Mouse (Mus musculus) stomach, postnatal 0 days (tissue): ENCODE measurements around the gene Olfr640. TPM values are rescaled to one million over a fixed set of nuclear protein-coding genes. Genes with fewer than 3 reads are reported as not detected.

Experiments used
- ATAC-seq: fragments of 200-750 bp; cut with Nextera tagmentation; 2 replicates; pipeline ENCODE4 v1.8.0; 2017; ENCODE audit not compliant: low FRiP score, low TSS enrichment
- DNase-seq: peaks from one replicate; pipeline ENCODE4 v3.0.0-alpha.2; 2016; ENCODE audit warnings: low spot score
- H3K27ac ChIP-seq: fragments of 300-500 bp; sonication (generic); replicated peaks from 2 replicates; pipeline ENCODE4 v1.5.1; 2014; ENCODE audit warnings: mild to moderate bottlenecking, control low read depth
- H3K27me3 ChIP-seq: fragments of 300-500 bp; sonication (generic); 2 replicates; pipeline ENCODE4 v1.6.1; 2014; ENCODE audit warnings: low read length; ENCODE audit not compliant: control insufficient read depth, insufficient read depth
- H3K36me3 ChIP-seq: fragments of 300-500 bp; sonication (generic); 2 replicates; pipeline ENCODE4 v1.6.1; 2014; ENCODE audit warnings: low read length, mixed read lengths; ENCODE audit not compliant: control insufficient read depth, insufficient read depth
- H3K4me1 ChIP-seq: fragments of 300-500 bp; sonication (generic); replicated peaks from 2 replicates; pipeline ENCODE4 v1.6.1; 2014; ENCODE audit warnings: antibody characterized with exemption; ENCODE audit not compliant: control insufficient read depth, insufficient read depth
- H3K4me2 ChIP-seq: fragments of 300-500 bp; sonication (generic); replicated peaks from 2 replicates; pipeline ENCODE4 v1.6.1; 2014; ENCODE audit warnings: low read depth, mild to moderate bottlenecking, control low read depth, moderate library complexity
- H3K4me3 ChIP-seq: fragments of 300-500 bp; sonication (generic); 2 replicates; pipeline ENCODE4 v1.5.1; 2014; ENCODE audit warnings: low read depth, low read length, control low read depth
- H3K9ac ChIP-seq: fragments of 300-500 bp; sonication (generic); 2 replicates; pipeline ENCODE4 v1.6.1; 2014; ENCODE audit warnings: mild to moderate bottlenecking, low read length, control low read depth, mixed read lengths
- H3K9me3 ChIP-seq: fragments of 300-500 bp; sonication (generic); 2 replicates; pipeline ENCODE4 v1.6.1; 2016; ENCODE audit warnings: low read length; ENCODE audit not compliant: control insufficient read depth
- CTCF ChIP-seq: IDR thresholded peaks from 2 replicates; pipeline ENCODE4 v1.5.1; 2016; ENCODE audit warnings: antibody characterized with exemption, low read depth, mild to moderate bottlenecking, moderate library complexity
- EP300 ChIP-seq: optimal IDR thresholded peaks from 2 replicates; pipeline ENCODE3; 2016; ENCODE audit warnings: antibody characterized with exemption
- WGBS: fragments of 180-500 bp; shearing (Covaris S2); extraction: QIAGEN DNeasy Blood & Tissue Kit; methylation state at CpG from one replicate; pipeline ENCODE4 v1.1.7; 2014; 5-methylcytosine and 5-hydroxymethylcytosine counted together
- polyA plus RNA-seq: library from polyadenylated mRNA; unstranded; fragments of >200 nt; fragmentation: Nextera tagmentation; extraction: Ambion mirVana; gene quantifications from 2 replicates; pipeline ENCODE4 v1.2.1, GENCODE M21; 2015

Gene Olfr640
- polyA plus RNA-seq, 1 experiment from 2014 or later: not detected

GRCm38 (mm10) chr7:103998446-103998845 lies 26.9 kb downstream of the Olfr640 start, which contains the start of gene Olfr638:
Gene Olfr638, plus strand, starts transcription at chr7:103998746.
- H3K9me3 ChIP-seq: no peaks in the 10 kb centered on the region
- H3K9ac ChIP-seq: no peak within 1 kb of the TSS
- TF ChIP-seq EP300: no peak
- TF ChIP-seq CTCF: no peak
- H3K4me3 ChIP-seq: no peak within 1 kb of the TSS
- no peak for DNase-seq
- H3K27ac ChIP-seq: no peak within 1 kb of the TSS
- no peaks in the 10 kb centered on the region for H3K36me3 ChIP-seq
- ATAC-seq: no peak
- H3K4me1 ChIP-seq: no peaks in the 10 kb centered on the region
- no peaks in the 10 kb centered on the region for H3K27me3 ChIP-seq
- H3K4me2 ChIP-seq: no peak within 1 kb of the TSS

- TF ChIP-seq CTCF (no peak), EP300 (no peak)
- no peak for DNase-seq
- Histone ChIP-seq H3K27me3 (no peaks in the 10 kb centered on the region), H3K9me3 (no peaks in the 10 kb centered on the region), H3K9ac (no peak overlapping the region), H3K4me1 (no peaks in the 10 kb centered on the region), H3K27ac (no peak overlapping the region), H3K4me2 (no peak overlapping the region), H3K4me3 (no peak overlapping the region), H3K36me3 (no peaks in the 10 kb centered on the region)
- no peak for ATAC-seq
- 61% methylated on average over 1 of the region's 1 CpGs for WGBS
These were observed 53.6 kb downstream of the Olfr640 start for GRCm38 (mm10) chr7:103971782-103972181.

GRCm38 (mm10) chr7:103970852-103971251 lies 54.5 kb downstream of the Olfr640 start, which contains the start of gene Olfr635:
Gene Olfr635, plus strand, starts transcription at chr7:103971152.
- Histone ChIP-seq H3K27ac (no peak within 1 kb of the TSS), H3K4me2 (no peak within 1 kb of the TSS), H3K4me1 (no peaks in the 10 kb centered on the region), H3K27me3 (no peaks in the 10 kb centered on the region), H3K9ac (no peak within 1 kb of the TSS), H3K9me3 (no peaks in the 10 kb centered on the region), H3K36me3 (no peaks in the 10 kb centered on the region), H3K4me3 (no peak within 1 kb of the TSS)
- ATAC-seq (no peak), DNase-seq (no peak)
- no peak for TF ChIP-seq EP300
- no peak for TF ChIP-seq CTCF
- 76% methylated on average over 1 of the region's 1 CpGs for WGBS

Other genes with a start within 250 kb of the Olfr640 start
- 0.02 TPM in 1 of 2 replicates, not detected in the other for gene Olfr68, start 245.9 kb downstream of the Olfr640 start, polyA plus RNA-seq
- not detected in 2 replicates for gene Olfr67, start 233.8 kb downstream of the Olfr640 start, polyA plus RNA-seq
- 137 and 177 TPM in 2 replicates for gene Hbb-bt, start 211.6 kb downstream of the Olfr640 start, polyA plus RNA-seq
- gene Hbb-bs, start 197.5 kb downstream of the Olfr640 start, polyA plus RNA-seq: 597 and 747 TPM in 2 replicates
- gene Hbb-bh2, start 185.1 kb downstream of the Olfr640 start, polyA plus RNA-seq: not detected in 2 replicates
- not detected in 2 replicates for gene Hbb-bh1, start 182.4 kb downstream of the Olfr640 start, polyA plus RNA-seq
- not detected in 2 replicates for gene Hbb-y, start 172.4 kb downstream of the Olfr640 start, polyA plus RNA-seq
- not detected in 2 replicates for gene Olfr66, start 139.3 kb downstream of the Olfr640 start, polyA plus RNA-seq
- not detected in 2 replicates for gene Olfr64, start 131.1 kb downstream of the Olfr640 start, polyA plus RNA-seq
- gene Olfr65, start 122.1 kb downstream of the Olfr640 start, polyA plus RNA-seq: not detected in 2 replicates
- not detected in 2 replicates for gene Olfr631, start 96.7 kb downstream of the Olfr640 start, polyA plus RNA-seq
- gene Olfr632, start 91.2 kb downstream of the Olfr640 start, polyA plus RNA-seq: not detected in 2 replicates
- gene Olfr633, start 81.1 kb downstream of the Olfr640 start, polyA plus RNA-seq: not detected in 2 replicates
- 0.01 TPM in 1 of 2 replicates, not detected in the other for gene Olfr635, start 54.4 kb downstream of the Olfr640 start, polyA plus RNA-seq
- gene Olfr638, start 26.8 kb downstream of the Olfr640 start, polyA plus RNA-seq: not detected in 2 replicates
- 0.01 TPM in 1 of 2 replicates, not detected in the other for gene Olfr639, start 8.3 kb downstream of the Olfr640 start, polyA plus RNA-seq
- gene Olfr641, start 9.9 kb upstream of the Olfr640 start, polyA plus RNA-seq: not detected in 2 replicates
- not detected in 2 replicates for gene Olfr642, start 27.1 kb upstream of the Olfr640 start, polyA plus RNA-seq
- not detected in 2 replicates for gene 4930516K23Rik, start 35.9 kb upstream of the Olfr640 start, polyA plus RNA-seq
- gene Olfr644, start 46.3 kb upstream of the Olfr640 start, polyA plus RNA-seq: not detected in 2 replicates
- not detected in 2 replicates for gene Olfr645, start 59.9 kb upstream of the Olfr640 start, polyA plus RNA-seq
- gene Olfr646, start 79.3 kb upstream of the Olfr640 start, polyA plus RNA-seq: 0.11 TPM in 1 of 2 replicates, not detected in the other
- not detected in 2 replicates for gene Ubqln5, start 104.3 kb upstream of the Olfr640 start, polyA plus RNA-seq
- gene Olfr643, start 111.8 kb upstream of the Olfr640 start, polyA plus RNA-seq: not detected in 2 replicates
- gene Ubqln3, start 117.7 kb upstream of the Olfr640 start, polyA plus RNA-seq: not detected in 2 replicates
- not detected in 2 replicates for gene Ubqlnl, start 125.0 kb upstream of the Olfr640 start, polyA plus RNA-seq
- not detected in 2 replicates for gene Olfm5, start 139.3 kb upstream of the Olfr640 start, polyA plus RNA-seq
- 0.07 and 0.08 TPM in 2 replicates for gene Olfr648, start 157.8 kb upstream of the Olfr640 start, polyA plus RNA-seq
- not detected in 2 replicates for gene Olfr649, start 170.4 kb upstream of the Olfr640 start, polyA plus RNA-seq
- 0.74 and 0.83 TPM in 2 replicates for gene Trim6, start 193.2 kb upstream of the Olfr640 start, polyA plus RNA-seq
- gene Trim34a, start 218.9 kb upstream of the Olfr640 start, polyA plus RNA-seq: 2.0 and 2.7 TPM in 2 replicates